Mouse (Mus musculus) colon, adult 2 months (tissue): ENCODE results near the gene Ddx47. TPM values are rescaled to one million over a fixed set of nuclear protein-coding genes. Genes with fewer than 3 reads are reported as not detected.

Source experiments
- polyA plus RNA-seq: library from polyadenylated mRNA; depleted of rRNA; stranded (reverse); fragments of >200 nt; gene quantifications from 2 replicates; pipeline ENCODE4 v1.2.3, GENCODE M21; 2012; rRNA removed

Gene Ddx47
- 27.1 and 32.8 TPM in 2 replicates for polyA plus RNA-seq

GRCm38 (mm10) chr6:135011048-135011733, at the start of gene Ddx47:
Gene Ddx47, plus strand, starts transcription at chr6:135011612.

GRCm38 (mm10) chr6:134981231-134982062, 30.0 kb upstream of the Ddx47 start, which contains the start of gene Apold1:
Gene Apold1, plus strand, starts transcription at chr6:134981718.

GRCm38 (mm10) chr6:135065236-135065957, 54.0 kb downstream of the Ddx47 start, which contains the start of gene Gprc5a:
Gene Gprc5a, plus strand, starts transcription at chr6:135065651.

Other genes starting within 250 kb of the Ddx47 start
- gene Dusp16, start 219.0 kb upstream of the Ddx47 start, polyA plus RNA-seq, result 18.0 and 18.9 TPM in 2 replicates
- gene Crebl2, start 181.5 kb upstream of the Ddx47 start, polyA plus RNA-seq, result 6.3 and 8.3 TPM in 2 replicates
- gene Gpr19, start 113.0 kb upstream of the Ddx47 start, polyA plus RNA-seq, result 9.5 and 10.0 TPM in 2 replicates
- 28.3 and 29.7 TPM in 2 replicates for gene Cdkn1b, start 91.2 kb upstream of the Ddx47 start, polyA plus RNA-seq
- 1.4 and 1.7 TPM in 2 replicates for gene Apold1, start 29.9 kb upstream of the Ddx47 start, polyA plus RNA-seq
- 107 and 117 TPM in 2 replicates for gene Gprc5a, start 54.0 kb downstream of the Ddx47 start, polyA plus RNA-seq
- gene Gprc5d, start 106.7 kb downstream of the Ddx47 start, polyA plus RNA-seq, result 0.08 and 0.38 TPM in 2 replicates
- gene Fam234b, start 186.4 kb downstream of the Ddx47 start, polyA plus RNA-seq, result 2.2 and 2.6 TPM in 2 replicates
- gene Hebp1, start 186.4 kb downstream of the Ddx47 start, polyA plus RNA-seq, result 4.2 and 7.5 TPM in 2 replicates
- 0.48 and 0.59 TPM in 2 replicates for gene Gsg1, start 242.7 kb downstream of the Ddx47 start, polyA plus RNA-seq